18 mouse cellular contexts compared by ENCODE assay signal in the genomic region with DNA sequence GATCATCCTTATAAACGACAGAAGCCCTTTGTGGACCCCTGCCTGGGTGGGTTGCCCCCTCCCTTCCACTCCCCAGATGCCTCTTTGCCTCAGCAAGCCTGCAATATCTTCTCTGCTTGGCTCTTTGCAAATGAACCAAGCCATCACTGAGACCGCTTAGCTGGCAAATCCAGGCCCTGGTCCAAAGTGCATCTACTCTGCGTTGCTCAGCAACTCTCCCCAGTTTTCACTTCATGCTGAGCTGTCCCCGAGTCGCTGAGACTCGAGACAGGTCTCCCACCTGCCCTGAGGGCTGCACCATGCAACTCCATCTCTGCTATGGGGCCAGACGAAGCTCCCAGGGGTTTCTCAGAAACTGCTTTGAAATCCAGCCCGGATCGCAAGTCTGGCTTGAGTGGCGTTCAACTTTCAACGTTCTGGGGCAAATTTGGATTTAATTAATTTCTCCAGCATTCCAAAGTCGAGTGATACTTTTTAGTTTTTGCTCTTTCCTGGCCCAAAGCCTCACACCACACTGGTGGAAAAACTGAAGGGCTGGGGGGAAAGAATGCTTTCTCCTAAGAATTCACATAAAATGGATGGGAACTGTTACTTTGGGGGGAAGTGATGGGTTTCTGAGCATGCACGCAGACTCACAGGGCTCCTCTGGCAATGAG. TPM values are rescaled to one million over a fixed set of nuclear protein-coding genes. Genes with fewer than 3 reads are reported as not detected.
A peak's percentile ranks its signal among the peaks of the same experiment; 100 is the strongest.
DNase-seq lines count a peak whose midpoint lies in the region; ATAC-seq lines count a peak whose summit lies in the region.
"Had no signal": no experiment of that assay in that cellular context is flagged by ENCODE, and none has a peak within 500 bp of the region (broad histone marks: within the 10 kb centered on the region; RNA-seq: fewer than 3 reads in every experiment).

No protein-coding gene starts in this region.

- ATAC-seq in embryonic facial prominence, embryonic 13.5 days (ENCODE audit: insufficient number of reproducible peaks, insufficient read depth, low FRiP score, low TSS enrichment, low read depth), result no peak
- no peak for ATAC-seq in hindbrain, embryonic 13.5 days (ENCODE audit: low FRiP score)
- ATAC-seq in limb, embryonic 13.5 days (ENCODE audit: low FRiP score, low read depth), result peak; percentile 77
- ATAC-seq in heart, embryonic 11.5 days (replicated peaks; ENCODE audit: insufficient number of reproducible peaks, low FRiP score, low TSS enrichment), result no peak
- ATAC-seq: intestine, embryonic 16.5 days; liver, embryonic 12.5 days; lung, postnatal 0 days had no signal

- H3K4me2 ChIP-seq in embryonic facial prominence, embryonic 13.5 days, result peak overlapping the region; percentile 4; the same call in 1 of the 2 replicates
- H3K4me2 ChIP-seq in hindbrain, embryonic 13.5 days, result no peak overlapping the region
- H3K4me2 ChIP-seq in limb, embryonic 13.5 days (replicated peaks), result peak overlapping the region; percentile 41
- H3K4me2 ChIP-seq in heart, embryonic 11.5 days, result no peak overlapping the region
- H3K4me2 ChIP-seq: liver, embryonic 12.5 days had no signal

- 21% methylated on average over 13 of the region's 13 CpGs for WGBS in embryonic facial prominence, embryonic 13.5 days
- WGBS in hindbrain, embryonic 13.5 days, result 59% methylated on average over 13 of the region's 13 CpGs
- WGBS in limb, embryonic 13.5 days, result 25% methylated on average over 13 of the region's 13 CpGs
- WGBS in heart, embryonic 11.5 days (ENCODE audit: insufficient replicate concordance), result 60% methylated on average over 13 of the region's 13 CpGs

- H3K4me1 ChIP-seq in embryonic facial prominence, embryonic 13.5 days, result peaks cover 49% of the 10 kb centered on the region
- peaks cover 9% of the 10 kb centered on the region for H3K4me1 ChIP-seq in hindbrain, embryonic 13.5 days (replicated peaks)
- H3K4me1 ChIP-seq in limb, embryonic 13.5 days, result peaks cover 51% of the 10 kb centered on the region
- H3K4me1 ChIP-seq in heart, embryonic 11.5 days (ENCODE audit: control insufficient read depth, insufficient read depth, low read length), result 0 out of 2 replicates have a peak, but pooled peaks cover 3% of the 10 kb centered on the region
- H3K4me1 ChIP-seq: liver, embryonic 12.5 days had no signal

- no peaks in the 10 kb centered on the region for H3K27me3 ChIP-seq in embryonic facial prominence, embryonic 13.5 days
- no peaks in the 10 kb centered on the region for H3K27me3 ChIP-seq in hindbrain, embryonic 13.5 days
- H3K27me3 ChIP-seq in limb, embryonic 13.5 days, result no peaks in the 10 kb centered on the region
- H3K27me3 ChIP-seq in heart, embryonic 11.5 days (ENCODE audit: control insufficient read depth, insufficient read depth, low read length), result no peaks in the 10 kb centered on the region
- H3K27me3 ChIP-seq: CH12.LX; liver, embryonic 12.5 days had no signal

- no peak overlapping the region; the same call in 1 of the 2 replicates for H3K9ac ChIP-seq in embryonic facial prominence, embryonic 13.5 days
- H3K9ac ChIP-seq in hindbrain, embryonic 13.5 days, result no peak overlapping the region
- peak overlapping the region; percentile 43 for H3K9ac ChIP-seq in limb, embryonic 13.5 days
- no peak overlapping the region for H3K9ac ChIP-seq in heart, embryonic 11.5 days (ENCODE audit: low read depth, low read length)
- H3K9ac ChIP-seq: liver, embryonic 12.5 days had no signal

- H3K4me3 ChIP-seq in embryonic facial prominence, embryonic 13.5 days, result no peak overlapping the region
- H3K4me3 ChIP-seq in hindbrain, embryonic 13.5 days, result no peak overlapping the region
- H3K4me3 ChIP-seq in limb, embryonic 13.5 days, result no peak overlapping the region
- no peak overlapping the region for H3K4me3 ChIP-seq in heart, embryonic 11.5 days (ENCODE audit: low read depth, low read length)
- H3K4me3 ChIP-seq: liver, embryonic 12.5 days had no signal

- H3K27ac ChIP-seq in embryonic facial prominence, embryonic 13.5 days, result peak overlapping the region; percentile 95
- H3K27ac ChIP-seq in hindbrain, embryonic 13.5 days, result 0 out of 2 replicates have a peak overlapping the region, but pooled peaks have one; percentile 40
- H3K27ac ChIP-seq in limb, embryonic 13.5 days, result peak overlapping the region; percentile 98
- no peak overlapping the region for H3K27ac ChIP-seq in heart, embryonic 11.5 days (ENCODE audit: low read depth, low read length)
- H3K27ac ChIP-seq: liver, embryonic 12.5 days had no signal

- no peaks in the 10 kb centered on the region; the same call in 1 of the 2 replicates for H3K9me3 ChIP-seq in embryonic facial prominence, embryonic 13.5 days
- peaks cover 12% of the 10 kb centered on the region for H3K9me3 ChIP-seq in hindbrain, embryonic 13.5 days
- no peaks in the 10 kb centered on the region for H3K9me3 ChIP-seq in limb, embryonic 13.5 days
- H3K9me3 ChIP-seq in heart, embryonic 11.5 days (replicated peaks; ENCODE audit: control insufficient read depth, low read length), result no peaks in the 10 kb centered on the region
- H3K9me3 ChIP-seq: liver, embryonic 12.5 days had no signal

- DNase-seq in left cerebral cortex, postnatal 4 days, result peak; percentile 63
- DNase-seq in left cerebral cortex, adult 18-20 months (ENCODE audit: low spot score in 2 of 2), result no peak
- DNase-seq in adipocyte (ENCODE audit: low spot score), result no peak
- no peak for DNase-seq in gastrocnemius, postnatal 36 days
- DNase-seq: adrenal gland, postnatal 14 days; cerebellum, adult 18-20 months; embryo, embryonic 11 days; heart, adult 11 months; heart, postnatal 10 days; layer of hippocampus, postnatal 36 days had no signal

- no peaks in the 10 kb centered on the region for H3K36me3 ChIP-seq in embryonic facial prominence, embryonic 13.5 days
- no peaks in the 10 kb centered on the region for H3K36me3 ChIP-seq in hindbrain, embryonic 13.5 days
- H3K36me3 ChIP-seq in limb, embryonic 13.5 days, result no peaks in the 10 kb centered on the region
- H3K36me3 ChIP-seq in heart, embryonic 11.5 days (ENCODE audit: control insufficient read depth, insufficient read depth, low read length), result no peaks in the 10 kb centered on the region
- H3K36me3 ChIP-seq: liver, embryonic 12.5 days had no signal

- intact Hi-C loops in left cerebral cortex, postnatal 4 days (cut with DNase I), result no loop called here
- intact Hi-C loops in gastrocnemius, postnatal 36 days (cut with DNase I), result no loop called here

RNA-seq across cellular contexts. Expression of a gene that starts 52.3 kb away (rescaled TPM):
- 1 to 10 TPM; 2.0 to 2.1 TPM for total RNA-seq in left cerebral cortex, postnatal 4 days (2021)
- total RNA-seq in left cerebral cortex, adult 18-20 months (2021), result 1 to 10 TPM in 1 of 2 experiments, under 1 TPM in 1; 0.68 to 1.0 TPM
- 24.8 and 34.6 TPM in 2 replicates for polyA plus RNA-seq in embryonic facial prominence, embryonic 13.5 days (2015; fragmentation: Nextera tagmentation; extraction: Ambion mirVana)
- 5.9 and 8.3 TPM in 2 replicates for polyA plus RNA-seq in hindbrain, embryonic 13.5 days (2015; fragmentation: Nextera tagmentation; extraction: Ambion mirVana)
- 62.2 and 64.5 TPM in 2 replicates for polyA plus RNA-seq in limb, embryonic 13.5 days (2015; fragmentation: Nextera tagmentation; extraction: Ambion mirVana)
- 1.0 and 1.1 TPM in 2 replicates for polyA plus RNA-seq in heart, embryonic 11.5 days (2014; fragmentation: Nextera tagmentation; extraction: Ambion mirVana)
- total RNA-seq in gastrocnemius, postnatal 36 days (2021), result under 1 TPM in 1 of 2 experiments, not detected in 1; 0.15 TPM

Comparison
In these comparisons a context has a peak if more than half of its experiments do, and no peak if none do; other contexts are left out.
1. H3K4me2 ChIP-seq: peak in embryonic facial prominence, embryonic 13.5 days (single experiment) and limb, embryonic 13.5 days (single experiment); none in hindbrain, embryonic 13.5 days (single experiment) and heart, embryonic 11.5 days (single experiment).